Mouse (Mus musculus): ENCODE measurements at regions not wholly inside any gene's neighbourhood (a gene's known extent, or its start where the extent isn't known, plus 50 kb on each side); places are given as distances from the start of the nearest gene placed in this dataset.
"Not testable (repeated sequence)": the region's sequence is repeated elsewhere in the genome, so short reads cannot be mapped to it uniquely, and the experiment has no call there.

- ATAC-seq (replicated peaks; ENCODE audit: insufficient number of reproducible peaks, low FRiP score, low TSS enrichment, low read depth) (0 out of 2 replicates have a peak, but pooled peaks have one; percentile 52), DNase-seq (ENCODE audit: low spot score) (peak; percentile 2)
- Histone ChIP-seq H3K9ac (replicated peaks; ENCODE audit: low read length) (no peak overlapping the region), H3K4me2 (ENCODE audit: low read depth, low read length) (no peak overlapping the region), H3K9me3 (replicated peaks; ENCODE audit: control insufficient read depth, low read length) (no peaks in the 10 kb centered on the region), H3K4me1 (ENCODE audit: control insufficient read depth, insufficient read depth, low read length) (no peaks in the 10 kb centered on the region), H3K27ac (replicated peaks; ENCODE audit: low read depth, low read length) (no peak overlapping the region), H3K27me3 (ENCODE audit: control insufficient read depth, insufficient read depth, low read length) (no peaks in the 10 kb centered on the region), H3K36me3 (replicated peaks; ENCODE audit: control insufficient read depth, insufficient read depth, low read depth, low read length) (no peaks in the 10 kb centered on the region), H3K4me3 (ENCODE audit: low read depth, low read length) (no peak overlapping the region)
- 59% methylated on average over 10 of the region's 10 CpGs for WGBS
Measured at GRCm38 (mm10) chr8:15670722-15671121, 624.8 kb upstream of the BB014433 start.

- Histone ChIP-seq H3K9ac (replicated peaks; ENCODE audit: low read length) (no peak overlapping the region), H3K36me3 (replicated peaks; ENCODE audit: control insufficient read depth, insufficient read depth, low read depth, low read length) (no peaks in the 10 kb centered on the region), H3K4me2 (ENCODE audit: low read depth, low read length) (no peak overlapping the region), H3K27ac (replicated peaks; ENCODE audit: low read depth, low read length) (no peak overlapping the region), H3K9me3 (replicated peaks; ENCODE audit: control insufficient read depth, low read length) (no peaks in the 10 kb centered on the region), H3K27me3 (ENCODE audit: control insufficient read depth, insufficient read depth, low read length) (no peaks in the 10 kb centered on the region), H3K4me3 (ENCODE audit: low read depth, low read length) (no peak overlapping the region), H3K4me1 (ENCODE audit: control insufficient read depth, insufficient read depth, low read length) (no peaks in the 10 kb centered on the region)
- no peak for DNase-seq (ENCODE audit: low spot score)
- no peak for ATAC-seq (replicated peaks; ENCODE audit: insufficient number of reproducible peaks, low FRiP score, low TSS enrichment, low read depth)
- 81% methylated on average over 5 of the region's 5 CpGs for WGBS
Measured at GRCm38 (mm10) chr8:15670298-15670697, 624.4 kb upstream of the BB014433 start.

GRCm38 (mm10) chr8:15669515-15669914 is 623.6 kb upstream of the BB014433 start:
- no peaks in the 10 kb centered on the region for H3K27me3 ChIP-seq (ENCODE audit: control insufficient read depth, insufficient read depth, low read length)
- no peak overlapping the region for H3K4me2 ChIP-seq (ENCODE audit: low read depth, low read length)
- DNase-seq (ENCODE audit: low spot score) = no peak
- H3K9ac ChIP-seq (replicated peaks; ENCODE audit: low read length) = no peak overlapping the region
- WGBS = 78% methylated on average over 3 of the region's 3 CpGs
- H3K9me3 ChIP-seq (replicated peaks; ENCODE audit: control insufficient read depth, low read length) = no peaks in the 10 kb centered on the region
- no peak overlapping the region for H3K4me3 ChIP-seq (ENCODE audit: low read depth, low read length)
- H3K36me3 ChIP-seq (replicated peaks; ENCODE audit: control insufficient read depth, insufficient read depth, low read depth, low read length) = no peaks in the 10 kb centered on the region
- H3K27ac ChIP-seq (replicated peaks; ENCODE audit: low read depth, low read length) = no peak overlapping the region
- no peak for ATAC-seq (replicated peaks; ENCODE audit: insufficient number of reproducible peaks, low FRiP score, low TSS enrichment, low read depth)
- H3K4me1 ChIP-seq (ENCODE audit: control insufficient read depth, insufficient read depth, low read length) = no peaks in the 10 kb centered on the region

GRCm38 (mm10) chr8:15660602-15661001 is 614.7 kb upstream of the BB014433 start:
- Histone ChIP-seq H3K4me1 (ENCODE audit: control insufficient read depth, insufficient read depth, low read length) (no peaks in the 10 kb centered on the region), H3K9me3 (replicated peaks; ENCODE audit: control insufficient read depth, low read length) (no peaks in the 10 kb centered on the region), H3K9ac (replicated peaks; ENCODE audit: low read length) (no peak overlapping the region), H3K27ac (replicated peaks; ENCODE audit: low read depth, low read length) (no peak overlapping the region), H3K36me3 (replicated peaks; ENCODE audit: control insufficient read depth, insufficient read depth, low read depth, low read length) (no peaks in the 10 kb centered on the region), H3K27me3 (ENCODE audit: control insufficient read depth, insufficient read depth, low read length) (no peaks in the 10 kb centered on the region), H3K4me3 (ENCODE audit: low read depth, low read length) (no peak overlapping the region), H3K4me2 (ENCODE audit: low read depth, low read length) (no peak overlapping the region)
- no peak for ATAC-seq (replicated peaks; ENCODE audit: insufficient number of reproducible peaks, low FRiP score, low TSS enrichment, low read depth)
- 59% methylated on average over 1 of the region's 1 CpGs for WGBS
- DNase-seq (ENCODE audit: low spot score) = no peak

- H3K4me1 ChIP-seq (ENCODE audit: control insufficient read depth, insufficient read depth, low read length) = no peaks in the 10 kb centered on the region
Measured at GRCm38 (mm10) chr8:15634769-15635366, 589.0 kb upstream of the BB014433 start.

GRCm38 (mm10) chr8:15628584-15628983 is 582.7 kb upstream of the BB014433 start:
- no peak for ATAC-seq (replicated peaks; ENCODE audit: insufficient number of reproducible peaks, low FRiP score, low TSS enrichment, low read depth)
- 91% methylated on average over 2 of the region's 2 CpGs for WGBS

More at GRCm38 (mm10) chr8:15634769-15635366, 589.0 kb upstream of the BB014433 start:
- DNase-seq (ENCODE audit: low spot score) = no peak
- Histone ChIP-seq H3K9me3 (replicated peaks; ENCODE audit: control insufficient read depth, low read length) (no peaks in the 10 kb centered on the region), H3K9ac (replicated peaks; ENCODE audit: low read length) (no peak overlapping the region), H3K27ac (replicated peaks; ENCODE audit: low read depth, low read length) (no peak overlapping the region), H3K36me3 (replicated peaks; ENCODE audit: control insufficient read depth, insufficient read depth, low read depth, low read length) (no peaks in the 10 kb centered on the region), H3K4me3 (ENCODE audit: low read depth, low read length) (no peak overlapping the region), H3K4me2 (ENCODE audit: low read depth, low read length) (no peak overlapping the region), H3K27me3 (ENCODE audit: control insufficient read depth, insufficient read depth, low read length) (no peaks in the 10 kb centered on the region)
- WGBS = 87% methylated on average over 4 of the region's 4 CpGs
- no peak for ATAC-seq (replicated peaks; ENCODE audit: insufficient number of reproducible peaks, low FRiP score, low TSS enrichment, low read depth)

GRCm38 (mm10) chr8:15623602-15624392 is 577.9 kb upstream of the BB014433 start:
- 88% methylated on average over 30 of the region's 31 CpGs for WGBS
- H3K9me3 ChIP-seq (replicated peaks; ENCODE audit: control insufficient read depth, low read length); DNase-seq (ENCODE audit: low spot score); H3K36me3 ChIP-seq (replicated peaks; ENCODE audit: control insufficient read depth, insufficient read depth, low read depth, low read length); H3K4me1 ChIP-seq (ENCODE audit: control insufficient read depth, insufficient read depth, low read length); H3K27me3 ChIP-seq (ENCODE audit: control insufficient read depth, insufficient read depth, low read length); ATAC-seq (replicated peaks; ENCODE audit: insufficient number of reproducible peaks, low FRiP score, low TSS enrichment, low read depth); H3K4me3 ChIP-seq (ENCODE audit: low read depth, low read length); H3K9ac ChIP-seq (replicated peaks; ENCODE audit: low read length); H3K4me2 ChIP-seq (ENCODE audit: low read depth, low read length); H3K27ac ChIP-seq (replicated peaks; ENCODE audit: low read depth, low read length): not testable (repeated sequence)

More at GRCm38 (mm10) chr8:15628584-15628983, 582.7 kb upstream of the BB014433 start:
- no peak overlapping the region for H3K4me2 ChIP-seq (ENCODE audit: low read depth, low read length)
- H3K9me3 ChIP-seq (replicated peaks; ENCODE audit: control insufficient read depth, low read length) = no peaks in the 10 kb centered on the region
- H3K36me3 ChIP-seq (replicated peaks; ENCODE audit: control insufficient read depth, insufficient read depth, low read depth, low read length) = no peaks in the 10 kb centered on the region
- H3K4me1 ChIP-seq (ENCODE audit: control insufficient read depth, insufficient read depth, low read length) = no peaks in the 10 kb centered on the region
- H3K27me3 ChIP-seq (ENCODE audit: control insufficient read depth, insufficient read depth, low read length) = no peaks in the 10 kb centered on the region
- H3K27ac ChIP-seq (replicated peaks; ENCODE audit: low read depth, low read length) = no peak overlapping the region
- H3K4me3 ChIP-seq (ENCODE audit: low read depth, low read length) = no peak overlapping the region
- DNase-seq (ENCODE audit: low spot score) = no peak
- H3K9ac ChIP-seq (replicated peaks; ENCODE audit: low read length) = no peak overlapping the region

- H3K27ac ChIP-seq (replicated peaks; ENCODE audit: low read depth, low read length) = no peak overlapping the region
- H3K4me1 ChIP-seq (ENCODE audit: control insufficient read depth, insufficient read depth, low read length) = no peaks in the 10 kb centered on the region
- H3K4me3 ChIP-seq (ENCODE audit: low read depth, low read length) = no peak overlapping the region
- H3K9me3 ChIP-seq (replicated peaks; ENCODE audit: control insufficient read depth, low read length) = no peaks in the 10 kb centered on the region
- H3K27me3 ChIP-seq (ENCODE audit: control insufficient read depth, insufficient read depth, low read length) = no peaks in the 10 kb centered on the region
- H3K36me3 ChIP-seq (replicated peaks; ENCODE audit: control insufficient read depth, insufficient read depth, low read depth, low read length) = no peaks in the 10 kb centered on the region
- 66% methylated on average over 8 of the region's 8 CpGs for WGBS
- no peak for DNase-seq (ENCODE audit: low spot score)
- no peak overlapping the region for H3K9ac ChIP-seq (replicated peaks; ENCODE audit: low read length)
- H3K4me2 ChIP-seq (ENCODE audit: low read depth, low read length) = no peak overlapping the region
- ATAC-seq (replicated peaks; ENCODE audit: insufficient number of reproducible peaks, low FRiP score, low TSS enrichment, low read depth) = no peak
Measured at GRCm38 (mm10) chr8:15610217-15610616, 564.3 kb upstream of the BB014433 start.

All from embryonic facial prominence, embryonic 11.5 days (tissue).